Mouse (Mus musculus): ENCODE results near the gene Shmt1.

Shmt1 gene

GRCm38 (mm10) chr11:60790472-60790871 is 21.0 kb downstream of the Shmt1 start:
- DNase-seq = no peak

GRCm38 (mm10) chr11:60787595-60787994 is 23.9 kb downstream of the Shmt1 start:
- DNase-seq = peak; percentile 40

- DNase-seq = no peak
These were observed 27.2 kb downstream of the Shmt1 start for GRCm38 (mm10) chr11:60784179-60784922.

GRCm38 (mm10) chr11:60779673-60780189 is 31.8 kb downstream of the Shmt1 start:
- peak; percentile 12 for DNase-seq

- no peak for DNase-seq
These were observed 33.6 kb downstream of the Shmt1 start for GRCm38 (mm10) chr11:60777801-60778370.

GRCm38 (mm10) chr11:60776829-60777740 is 34.4 kb downstream of the Shmt1 start, which contains the start of the genes Top3a and Smcr8:
Top3a (minus strand) TSS chr11:60777365.
Smcr8 (plus strand) TSS chr11:60777524.
- DNase-seq = peak; percentile 95

GRCm38 (mm10) chr11:60776107-60776828 is 35.2 kb downstream of the Shmt1 start:
- DNase-seq = no peak

- DNase-seq = no peak
These were observed 35.9 kb downstream of the Shmt1 start for GRCm38 (mm10) chr11:60775578-60775977.

GRCm38 (mm10) chr11:60774841-60775240 is 36.7 kb downstream of the Shmt1 start:
- DNase-seq = no peak

GRCm38 (mm10) chr11:60774158-60774689 is 37.3 kb downstream of the Shmt1 start:
- DNase-seq = no peak

GRCm38 (mm10) chr11:60772161-60772560 is 39.4 kb downstream of the Shmt1 start:
- no peak for DNase-seq

GRCm38 (mm10) chr11:60770776-60771175 is 40.7 kb downstream of the Shmt1 start:
- no peak for DNase-seq

- DNase-seq = peak; percentile 48
These were observed 42.2 kb downstream of the Shmt1 start for GRCm38 (mm10) chr11:60769322-60769721.

GRCm38 (mm10) chr11:60766969-60767368 is 44.5 kb downstream of the Shmt1 start:
- no peak for DNase-seq

GRCm38 (mm10) chr11:60761681-60762080 is 49.8 kb downstream of the Shmt1 start:
- no peak for DNase-seq

GRCm38 (mm10) chr11:60755570-60755969 is 55.9 kb downstream of the Shmt1 start:
- DNase-seq = no peak

GRCm38 (mm10) chr11:60740321-60740720 is 71.2 kb downstream of the Shmt1 start:
- no peak for DNase-seq
